Mouse (Mus musculus): Measurements from ENCODE around the gene Chst11. TPM values are rescaled to one million over a fixed set of nuclear protein-coding genes. Genes with fewer than 3 reads are reported as not detected.
A peak's percentile ranks its signal among the peaks of the same experiment; 100 is the strongest.

The Chst11 gene
- 12.6 and 15.7 TPM in 2 replicates for polyA plus RNA-seq (2012; rRNA removed)

GRCm38 (mm10) chr10:82984950-82985699 is at the start of gene Chst11:
Gene Chst11, plus strand, starts transcription at chr10:82985498.
- peak within 1 kb of the TSS; percentile 72 for H3K4me3 ChIP-seq (replicated peaks; ENCODE audit: extremely low read depth, low read depth, low read length)
- TF ChIP-seq CTCF (IDR thresholded peaks at IDR 0.05; ENCODE audit: insufficient read depth, low read length) (no peak), POLR2A (IDR thresholded peaks at IDR 0.05; ENCODE audit: borderline replicate concordance, extremely low read depth, low read depth, low read length) (no peak)
- peaks cover 7% of the 10 kb centered on the region; the same call in 1 of the 2 replicates for H3K4me1 ChIP-seq (ENCODE audit: control insufficient read depth, insufficient read depth, low read length)
- under 1% methylated on average over 65 of the region's 67 CpGs for WGBS
- peak; percentile 64 for DNase-seq

- 80% methylated on average over 6 of the region's 6 CpGs for WGBS
- Histone ChIP-seq H3K4me3 (replicated peaks; ENCODE audit: extremely low read depth, low read depth, low read length) (no peak overlapping the region), H3K4me1 (ENCODE audit: control insufficient read depth, insufficient read depth, low read length) (no peaks in the 10 kb centered on the region)
- TF ChIP-seq POLR2A (IDR thresholded peaks at IDR 0.05; ENCODE audit: borderline replicate concordance, extremely low read depth, low read depth, low read length), result no peak
- no peak for TF ChIP-seq CTCF (IDR thresholded peaks at IDR 0.05; ENCODE audit: insufficient read depth, low read length)
- DNase-seq, result no peak
Measured at GRCm38 (mm10) chr10:82935774-82936173, 49.5 kb upstream of the Chst11 start.

GRCm38 (mm10) chr10:82953415-82953814 is 31.9 kb upstream of the Chst11 start:
- DNase-seq, result no peak
- no peak for TF ChIP-seq CTCF (IDR thresholded peaks at IDR 0.05; ENCODE audit: insufficient read depth, low read length)
- no peak for TF ChIP-seq POLR2A (IDR thresholded peaks at IDR 0.05; ENCODE audit: borderline replicate concordance, extremely low read depth, low read depth, low read length)
- no peaks in the 10 kb centered on the region; the same call in 1 of the 2 replicates for H3K4me1 ChIP-seq (ENCODE audit: control insufficient read depth, insufficient read depth, low read length)
- WGBS, result 66% methylated on average over 4 of the region's 4 CpGs
- H3K4me3 ChIP-seq (replicated peaks; ENCODE audit: extremely low read depth, low read depth, low read length), result no peak overlapping the region

GRCm38 (mm10) chr10:82955117-82955516 is 30.2 kb upstream of the Chst11 start:
- Histone ChIP-seq H3K4me3 (replicated peaks; ENCODE audit: extremely low read depth, low read depth, low read length) (no peak overlapping the region), H3K4me1 (ENCODE audit: control insufficient read depth, insufficient read depth, low read length) (no peaks in the 10 kb centered on the region; the same call in 1 of the 2 replicates)
- TF ChIP-seq CTCF (IDR thresholded peaks at IDR 0.05; ENCODE audit: insufficient read depth, low read length), result no peak
- no peak for TF ChIP-seq POLR2A (IDR thresholded peaks at IDR 0.05; ENCODE audit: borderline replicate concordance, extremely low read depth, low read depth, low read length)
- DNase-seq, result no peak
- 90% methylated on average over 18 of the region's 18 CpGs for WGBS

- H3K4me1 ChIP-seq (ENCODE audit: control insufficient read depth, insufficient read depth, low read length), result no peaks in the 10 kb centered on the region; the same call in 1 of the 2 replicates
- DNase-seq, result no peak
- no peak overlapping the region for H3K4me3 ChIP-seq (replicated peaks; ENCODE audit: extremely low read depth, low read depth, low read length)
- 50% methylated on average over 5 of the region's 5 CpGs for WGBS
- TF ChIP-seq POLR2A (IDR thresholded peaks at IDR 0.05; ENCODE audit: borderline replicate concordance, extremely low read depth, low read depth, low read length), result no peak
- TF ChIP-seq CTCF (IDR thresholded peaks at IDR 0.05; ENCODE audit: insufficient read depth, low read length), result no peak
Measured at GRCm38 (mm10) chr10:82958218-82958761, 27.0 kb upstream of the Chst11 start.

- H3K4me1 ChIP-seq (ENCODE audit: control insufficient read depth, insufficient read depth, low read length), result no peaks in the 10 kb centered on the region; the same call in 1 of the 2 replicates
- TF ChIP-seq CTCF (IDR thresholded peaks at IDR 0.05; ENCODE audit: insufficient read depth, low read length) (no peak), POLR2A (IDR thresholded peaks at IDR 0.05; ENCODE audit: borderline replicate concordance, extremely low read depth, low read depth, low read length) (no peak)
- H3K4me3 ChIP-seq (replicated peaks; ENCODE audit: extremely low read depth, low read depth, low read length), result no peak overlapping the region
- DNase-seq, result no peak
Measured at GRCm38 (mm10) chr10:82959316-82959715, 26.0 kb upstream of the Chst11 start.

GRCm38 (mm10) chr10:82961302-82961701 is 24.0 kb upstream of the Chst11 start:
- WGBS, result 54% methylated on average over 7 of the region's 7 CpGs
- Histone ChIP-seq H3K4me1 (ENCODE audit: control insufficient read depth, insufficient read depth, low read length) (no peaks in the 10 kb centered on the region; the same call in 1 of the 2 replicates), H3K4me3 (replicated peaks; ENCODE audit: extremely low read depth, low read depth, low read length) (no peak overlapping the region)
- TF ChIP-seq POLR2A (IDR thresholded peaks at IDR 0.05; ENCODE audit: borderline replicate concordance, extremely low read depth, low read depth, low read length), result no peak
- TF ChIP-seq CTCF (IDR thresholded peaks at IDR 0.05; ENCODE audit: insufficient read depth, low read length), result peak; percentile 28; the same call in 1 of the 2 replicates
- no peak for DNase-seq

GRCm38 (mm10) chr10:82962018-82962417 is 23.3 kb upstream of the Chst11 start:
- no peak for TF ChIP-seq POLR2A (IDR thresholded peaks at IDR 0.05; ENCODE audit: borderline replicate concordance, extremely low read depth, low read depth, low read length)
- no peak for TF ChIP-seq CTCF (IDR thresholded peaks at IDR 0.05; ENCODE audit: insufficient read depth, low read length)
- no peak for DNase-seq
- no peak overlapping the region for H3K4me3 ChIP-seq (replicated peaks; ENCODE audit: extremely low read depth, low read depth, low read length)
- 90% methylated on average over 4 of the region's 4 CpGs for WGBS
- no peaks in the 10 kb centered on the region; the same call in 1 of the 2 replicates for H3K4me1 ChIP-seq (ENCODE audit: control insufficient read depth, insufficient read depth, low read length)

- no peak for DNase-seq
- WGBS, result 75% methylated on average over 6 of the region's 6 CpGs
- no peak for TF ChIP-seq CTCF (IDR thresholded peaks at IDR 0.05; ENCODE audit: insufficient read depth, low read length)
- no peak for TF ChIP-seq POLR2A (IDR thresholded peaks at IDR 0.05; ENCODE audit: borderline replicate concordance, extremely low read depth, low read depth, low read length)
- no peak overlapping the region for H3K4me3 ChIP-seq (replicated peaks; ENCODE audit: extremely low read depth, low read depth, low read length)
- no peaks in the 10 kb centered on the region; the same call in 1 of the 2 replicates for H3K4me1 ChIP-seq (ENCODE audit: control insufficient read depth, insufficient read depth, low read length)
Measured at GRCm38 (mm10) chr10:82962472-82963020, 22.8 kb upstream of the Chst11 start.
